Mouse (Mus musculus): ENCODE measurements around the gene AI464131.

AI464131 gene

DNA sequence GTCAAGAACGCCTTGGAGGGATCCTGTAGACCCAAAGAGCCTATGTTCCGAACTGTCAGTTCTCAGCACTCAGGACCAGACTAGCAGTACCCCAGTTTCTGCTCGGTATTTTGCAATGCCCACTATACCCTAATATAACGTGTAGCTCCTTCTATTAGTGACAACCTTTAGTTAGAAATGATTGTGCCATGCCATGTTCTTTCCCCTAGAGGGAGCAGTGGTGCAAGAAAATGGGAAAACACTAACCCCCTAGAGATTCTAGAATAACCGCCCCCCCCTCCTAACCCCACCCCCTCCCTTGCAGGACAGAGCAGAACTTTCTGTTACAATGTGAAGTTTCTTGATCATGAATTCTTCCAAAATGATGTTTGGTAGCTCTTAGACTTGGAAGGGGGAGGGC lies 1.4 kb upstream of the AI464131 start:
- peak; percentile 52 for DNase-seq

- no peak for DNase-seq
These were observed 520 bp downstream of the AI464131 start for GRCm38 (mm10) chr4:41502171-41502940.

GRCm38 (mm10) chr4:41500787-41501186 lies 2.1 kb downstream of the AI464131 start:
- DNase-seq: no peak

DNA sequence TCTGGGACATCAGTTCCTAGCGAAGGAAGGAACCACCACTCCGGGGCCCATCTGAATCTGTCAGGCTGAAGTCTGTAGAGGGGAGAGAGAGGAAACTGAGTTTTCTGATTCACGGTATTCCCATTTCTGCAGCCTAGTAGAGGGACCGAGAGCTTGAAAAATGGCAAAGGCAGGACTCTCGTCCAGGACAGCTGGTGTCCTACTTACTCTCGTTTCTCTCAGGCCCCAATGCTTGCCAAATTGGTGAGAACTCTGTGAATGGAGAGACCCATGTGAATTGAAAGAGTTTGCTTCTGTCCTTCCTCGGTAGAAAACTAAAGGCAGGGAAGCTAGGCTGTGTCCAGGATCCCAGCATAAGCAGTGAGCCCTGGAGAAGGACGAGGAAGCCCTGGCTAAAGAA lies 3.3 kb downstream of the AI464131 start:
- DNase-seq: no peak

DNA sequence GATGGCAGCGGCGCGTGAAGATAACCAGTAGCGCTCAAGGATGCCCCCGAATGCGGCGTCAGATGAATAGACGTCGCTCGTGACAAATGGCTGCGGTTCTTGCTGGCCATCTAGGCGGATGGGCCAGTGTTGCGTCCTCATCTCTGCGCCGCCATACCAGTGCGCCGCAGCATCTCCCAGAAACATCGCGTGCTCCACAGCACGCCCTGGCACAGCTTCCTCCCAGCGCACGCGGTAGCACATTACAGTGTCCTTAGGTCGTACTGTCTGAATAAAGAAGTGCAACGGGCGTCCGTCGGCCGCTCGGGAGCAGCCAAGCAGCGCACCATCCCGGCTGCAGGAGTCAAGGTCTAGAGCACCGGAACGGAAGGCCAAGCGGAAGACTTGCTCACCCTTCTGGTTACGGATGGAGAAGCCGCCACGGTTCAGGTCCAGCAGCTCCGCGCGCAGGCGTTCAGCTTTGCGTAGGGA lies 3.9 kb downstream of the AI464131 start:
- DNase-seq: no peak

GRCm38 (mm10) chr4:41497995-41498845 lies 4.7 kb downstream of the AI464131 start:
- no peak for DNase-seq

DNA sequence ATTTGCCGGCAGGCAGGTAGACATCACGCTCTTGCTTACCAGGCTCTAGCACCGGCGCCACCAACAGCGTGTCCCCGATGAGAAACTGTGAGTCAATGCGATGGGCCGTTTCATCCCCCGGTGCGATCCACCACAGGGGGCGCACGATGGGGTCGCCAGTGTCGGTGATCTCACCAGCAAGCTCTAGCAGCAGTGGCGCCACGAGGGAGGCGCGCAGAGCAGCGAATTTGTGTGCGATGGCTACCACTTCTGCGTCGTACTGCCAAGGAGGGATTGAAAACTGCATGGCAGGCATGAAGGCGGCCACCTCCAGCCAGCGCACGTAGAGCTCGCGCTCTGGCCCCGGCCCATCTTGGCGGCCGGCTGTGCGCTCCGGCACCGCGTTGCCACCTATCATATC lies 5.3 kb downstream of the AI464131 start:
- no peak for DNase-seq

GRCm38 (mm10) chr4:41497046-41497445 lies 5.8 kb downstream of the AI464131 start:
- no peak for DNase-seq

GRCm38 (mm10) chr4:41495850-41496249 lies 7.0 kb downstream of the AI464131 start:
- DNase-seq: no peak

- DNase-seq: no peak
These were observed 7.8 kb downstream of the AI464131 start for GRCm38 (mm10) chr4:41495076-41495475.

- no peak for DNase-seq
These were observed 8.5 kb downstream of the AI464131 start for GRCm38 (mm10) chr4:41494378-41494777.

DNA sequence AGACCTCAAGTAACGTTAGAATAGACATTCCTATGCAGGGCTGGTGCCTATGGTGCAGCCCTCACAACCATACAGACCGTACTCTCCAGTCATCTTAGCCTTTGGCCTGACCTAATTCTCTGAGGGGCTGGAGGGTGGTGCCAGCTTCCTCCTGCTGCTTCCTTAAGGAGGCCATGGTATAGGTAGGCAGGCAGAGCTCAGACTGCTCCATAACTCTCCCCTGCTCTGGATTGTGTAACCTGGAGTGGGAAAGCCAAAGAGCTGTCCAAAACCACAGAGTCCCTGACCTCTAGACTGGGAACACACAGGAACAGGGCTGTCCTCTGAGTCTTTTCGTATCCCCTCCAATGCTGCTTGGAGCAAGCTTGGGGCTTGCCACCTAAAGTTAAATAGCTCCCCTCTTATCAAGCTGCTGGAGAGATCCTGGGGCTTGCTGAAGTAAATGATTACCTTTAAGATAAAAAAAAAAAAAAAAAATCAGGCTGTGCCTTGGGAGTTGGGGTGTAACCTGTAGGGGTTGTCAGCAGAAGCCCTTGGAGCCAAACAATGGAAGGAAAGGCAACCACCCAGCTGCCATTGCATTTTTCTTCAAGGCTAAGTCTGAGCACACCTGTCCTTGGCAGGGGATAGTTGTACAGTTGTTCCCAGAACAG lies 9.3 kb downstream of the AI464131 start:
- no peak for DNase-seq

- DNase-seq: no peak
These were observed 9.9 kb downstream of the AI464131 start for GRCm38 (mm10) chr4:41492951-41493350.

GRCm38 (mm10) chr4:41481601-41482017 lies 21.3 kb downstream of the AI464131 start:
- peak; percentile 15 for DNase-seq

DNA sequence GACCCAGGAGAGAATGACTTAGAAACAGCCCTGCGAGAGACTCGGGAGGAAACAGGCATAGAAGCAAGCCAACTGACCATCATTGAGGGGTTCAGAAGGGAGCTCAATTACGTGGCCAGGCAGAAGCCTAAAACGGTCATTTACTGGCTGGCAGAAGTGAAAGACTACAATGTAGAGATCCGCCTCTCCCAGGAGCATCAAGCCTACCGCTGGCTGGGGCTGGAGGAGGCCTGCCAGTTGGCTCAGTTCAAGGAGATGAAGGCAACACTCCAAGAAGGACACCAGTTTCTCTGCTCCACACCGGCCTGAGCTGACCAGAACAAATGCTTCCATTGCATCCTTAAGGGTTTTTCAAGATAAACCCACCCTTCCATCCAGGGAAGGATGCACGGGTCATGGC lies 22.6 kb downstream of the AI464131 start:
- DNase-seq: peak; percentile 26

DNA sequence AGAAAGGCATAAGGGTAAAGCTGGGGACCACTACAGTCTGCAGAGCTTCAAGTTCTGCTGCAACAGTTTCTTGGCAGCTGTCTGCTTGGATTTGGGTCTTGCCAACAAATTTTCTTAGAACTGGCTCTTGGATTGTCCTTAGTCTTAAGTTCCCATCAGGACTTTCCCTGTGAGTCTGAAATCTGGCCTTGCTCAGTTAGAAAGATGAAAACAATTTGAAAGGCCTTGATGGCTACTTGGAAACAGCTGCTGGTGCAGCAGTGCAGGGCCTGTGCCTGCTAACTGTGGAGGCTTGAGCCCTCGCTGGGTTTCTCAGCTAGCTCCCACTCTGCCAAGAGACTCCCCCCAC lies 23.4 kb downstream of the AI464131 start:
- no peak for DNase-seq

- no peak for DNase-seq
These were observed 24.0 kb downstream of the AI464131 start for GRCm38 (mm10) chr4:41478751-41479455.

DNA sequence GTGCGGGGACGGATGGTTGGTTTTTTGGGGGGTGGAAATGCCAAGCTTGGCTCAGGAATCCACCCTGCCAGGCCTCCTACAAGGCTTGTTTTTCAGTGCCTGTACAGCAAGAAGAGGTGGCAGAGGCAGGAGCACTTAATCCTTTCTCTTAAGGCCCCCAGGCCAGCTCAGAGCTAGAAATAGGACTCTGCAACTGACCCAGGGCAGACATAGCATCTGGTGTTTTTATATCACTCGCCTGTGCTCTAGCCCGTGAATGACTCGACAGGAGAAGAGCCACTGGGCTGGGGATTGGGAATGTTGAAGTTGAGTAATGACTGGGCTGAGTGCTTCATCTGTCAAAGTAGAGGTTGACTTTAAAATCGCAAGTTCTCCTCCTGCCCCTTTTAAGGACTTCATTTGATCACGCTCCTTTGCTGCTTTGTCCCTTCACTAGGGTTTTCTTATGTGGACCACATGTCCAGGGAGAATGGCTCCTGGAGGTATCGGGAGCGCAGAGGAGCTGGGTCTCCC lies 25.2 kb downstream of the AI464131 start:
- DNase-seq: no peak

DNA sequence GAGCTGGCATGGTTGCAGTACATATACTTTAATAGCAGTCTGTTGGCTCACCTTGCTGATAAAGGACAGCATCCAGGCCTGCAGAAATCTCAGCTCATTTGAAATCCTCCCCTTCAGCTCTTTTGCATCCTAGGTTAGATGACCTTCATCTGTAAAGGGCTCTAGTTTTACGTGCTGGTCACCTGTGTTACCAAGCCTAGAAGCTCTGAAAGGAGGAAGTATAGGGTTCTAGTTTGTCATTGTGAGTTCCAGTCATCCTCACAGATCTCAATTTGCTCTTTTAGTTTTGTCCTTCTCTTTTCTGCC lies 31.5 kb downstream of the AI464131 start:
- DNase-seq: no peak

DNA sequence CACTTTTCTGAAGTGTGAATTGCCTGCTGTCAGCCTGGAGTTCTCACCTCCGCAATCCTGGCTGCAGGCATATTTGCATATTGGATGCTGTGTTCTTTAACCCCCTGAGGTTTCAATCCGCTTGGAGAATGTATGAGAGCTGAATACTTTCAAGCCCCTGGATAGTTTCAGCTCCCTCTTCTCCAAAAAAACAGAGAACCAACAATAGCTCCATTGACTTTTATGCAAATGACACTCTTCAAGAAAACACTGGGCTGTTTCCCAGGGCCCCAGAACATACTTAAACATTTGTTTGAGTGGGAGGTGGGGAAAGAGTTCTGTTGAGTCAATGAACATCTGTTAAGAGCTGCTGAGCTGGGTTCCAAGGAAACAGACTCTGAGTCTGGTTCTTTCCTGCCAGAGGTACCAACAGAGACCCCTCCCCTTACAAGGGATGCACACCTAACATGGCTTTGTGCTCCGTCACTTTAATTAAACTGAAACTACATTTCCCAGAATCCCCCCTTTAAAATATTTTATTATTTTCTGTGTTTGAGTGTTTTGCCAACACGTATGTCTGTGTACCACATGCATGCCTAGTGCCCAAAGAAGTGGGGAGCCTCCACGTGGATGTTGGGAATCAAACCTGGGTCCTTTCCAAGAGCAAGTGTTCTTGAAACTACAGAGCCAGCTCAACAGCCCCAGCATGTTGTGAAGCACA lies 32.0 kb downstream of the AI464131 start:
- DNase-seq: no peak

DNA sequence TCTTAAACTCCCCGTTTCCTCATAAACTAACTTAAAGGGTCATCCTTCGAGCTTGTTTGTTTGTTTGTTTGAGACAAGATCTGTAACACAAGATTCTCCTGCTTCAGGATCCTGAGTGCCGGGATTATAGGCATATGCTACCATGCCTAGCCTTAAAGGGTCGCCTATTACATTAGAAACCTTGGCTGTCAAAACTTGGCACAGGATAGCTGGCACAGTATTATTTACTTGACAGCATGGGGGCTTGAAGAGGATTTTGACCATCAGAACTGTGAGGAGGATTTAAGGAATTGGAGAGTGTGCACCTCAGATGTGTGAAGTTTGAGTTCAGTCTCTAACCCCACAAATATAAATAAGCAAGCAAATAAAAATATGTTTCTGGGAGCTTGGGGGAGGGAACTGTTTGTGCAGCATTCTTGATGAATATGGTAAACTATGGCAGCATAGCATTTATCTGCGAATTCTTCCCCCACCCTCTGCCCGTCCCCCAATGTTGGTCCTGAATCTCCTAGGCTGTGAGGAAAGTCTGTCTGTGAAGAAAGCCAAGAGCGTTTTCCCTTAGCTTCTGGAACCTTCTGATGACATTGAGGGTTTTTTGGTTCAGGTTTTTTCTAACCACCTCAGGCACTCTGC lies 32.7 kb downstream of the AI464131 start:
- no peak for DNase-seq

- DNase-seq: no peak
These were observed 33.7 kb downstream of the AI464131 start for GRCm38 (mm10) chr4:41469199-41469598.
